Mouse (Mus musculus): Measurements from ENCODE around the gene Nudt8. TPM values are rescaled to one million over a fixed set of nuclear protein-coding genes. Genes with fewer than 3 reads are reported as not detected.
"Not testable (repeated sequence)": the region's sequence is repeated elsewhere in the genome, so short reads cannot be mapped to it uniquely, and the experiment has no call there.

Nudt8 gene
- polyA plus RNA-seq, 1 experiment from 2014 or later: 22.3 TPM

GRCm38 (mm10) chr19:4044109-4044508, 43.7 kb downstream of the Nudt8 start:
- not testable (repeated sequence) for H3K4me1 ChIP-seq (replicated peaks); H3K4me2 ChIP-seq; H3K4me3 ChIP-seq; H3K27me3 ChIP-seq; H3K27ac ChIP-seq; H3K36me3 ChIP-seq; H3K9ac ChIP-seq; ATAC-seq (ENCODE audit: low FRiP score); H3K9me3 ChIP-seq
- 90% methylated on average over 5 of the region's 5 CpGs for WGBS

GRCm38 (mm10) chr19:4045966-4046865, 45.8 kb downstream of the Nudt8 start, which contains the start of gene Gstp2:
Gstp2 (minus strand) TSS chr19:4046023.
- Histone ChIP-seq H3K27me3 (no peaks in the 10 kb centered on the region), H3K36me3 (no peaks in the 10 kb centered on the region), H3K4me2 (0 out of 2 replicates have a peak within 1 kb of the TSS, but pooled peaks have one; percentile 29), H3K27ac (no peak within 1 kb of the TSS), H3K4me1 (replicated peaks) (no peaks in the 10 kb centered on the region), H3K4me3 (no peak within 1 kb of the TSS), H3K9me3 (no peaks in the 10 kb centered on the region), H3K9ac (no peak within 1 kb of the TSS)
- ATAC-seq (ENCODE audit: low FRiP score): no peak
- WGBS: 55% methylated on average over 16 of the region's 16 CpGs

- Histone ChIP-seq H3K9ac (no peak overlapping the region), H3K36me3 (no peaks in the 10 kb centered on the region), H3K4me1 (replicated peaks) (no peaks in the 10 kb centered on the region), H3K4me2 (no peak overlapping the region), H3K27me3 (no peaks in the 10 kb centered on the region), H3K9me3 (no peaks in the 10 kb centered on the region), H3K4me3 (no peak overlapping the region), H3K27ac (no peak overlapping the region)
- ATAC-seq (ENCODE audit: low FRiP score): no peak
- WGBS: 82% methylated on average over 8 of the region's 8 CpGs
Measured at GRCm38 (mm10) chr19:4046866-4047254, 46.5 kb downstream of the Nudt8 start.

GRCm38 (mm10) chr19:4047859-4048258, 47.5 kb downstream of the Nudt8 start:
- Histone ChIP-seq H3K36me3 (no peaks in the 10 kb centered on the region), H3K4me2 (no peak overlapping the region), H3K27ac (no peak overlapping the region), H3K4me1 (replicated peaks) (no peaks in the 10 kb centered on the region), H3K4me3 (no peak overlapping the region), H3K27me3 (no peaks in the 10 kb centered on the region), H3K9me3 (no peaks in the 10 kb centered on the region), H3K9ac (no peak overlapping the region)
- 20% methylated on average over 4 of the region's 4 CpGs for WGBS
- no peak for ATAC-seq (ENCODE audit: low FRiP score)

- not testable (repeated sequence) for H3K27ac ChIP-seq; H3K9me3 ChIP-seq; H3K36me3 ChIP-seq; H3K4me1 ChIP-seq (replicated peaks); H3K9ac ChIP-seq; H3K27me3 ChIP-seq; ATAC-seq (ENCODE audit: low FRiP score); H3K4me3 ChIP-seq; H3K4me2 ChIP-seq
- 81% methylated on average over 5 of the region's 5 CpGs for WGBS
Measured at GRCm38 (mm10) chr19:4049069-4049468, 48.7 kb downstream of the Nudt8 start.

GRCm38 (mm10) chr19:4051016-4051415, 50.6 kb downstream of the Nudt8 start:
- Histone ChIP-seq H3K36me3 (no peaks in the 10 kb centered on the region), H3K27ac (no peak overlapping the region), H3K4me1 (replicated peaks) (no peaks in the 10 kb centered on the region), H3K4me2 (no peak overlapping the region), H3K27me3 (0 out of 2 replicates have a peak, but pooled peaks cover 4% of the 10 kb centered on the region), H3K4me3 (no peak overlapping the region), H3K9ac (no peak overlapping the region), H3K9me3 (no peaks in the 10 kb centered on the region)
- no peak for ATAC-seq (ENCODE audit: low FRiP score)
- 99% methylated on average over 5 of the region's 5 CpGs for whole genome bisulfite sequencing

Other genes with a start within 250 kb of the Nudt8 start
- gene Kmt5b, start 233.2 kb upstream of the Nudt8 start, polyA plus RNA-seq (2015; fragmentation: Nextera tagmentation; extraction: Ambion mirVana): 54.4 and 57.5 TPM in 2 replicates
- gene Chka, start 148.8 kb upstream of the Nudt8 start, polyA plus RNA-seq (2015; fragmentation: Nextera tagmentation; extraction: Ambion mirVana): 52.9 TPM in 2 replicates
- 15.0 and 15.8 TPM in 2 replicates for gene Tcirg1, start 93.4 kb upstream of the Nudt8 start, polyA plus RNA-seq (2015; fragmentation: Nextera tagmentation; extraction: Ambion mirVana)
- 261 and 264 TPM in 2 replicates for gene Ndufs8, start 87.8 kb upstream of the Nudt8 start, polyA plus RNA-seq (2015; fragmentation: Nextera tagmentation; extraction: Ambion mirVana)
- gene Aldh3b1, start 70.8 kb upstream of the Nudt8 start, polyA plus RNA-seq (2015; fragmentation: Nextera tagmentation; extraction: Ambion mirVana): 1.9 and 2.1 TPM in 2 replicates
- gene Unc93b1, start 65.4 kb upstream of the Nudt8 start, polyA plus RNA-seq (2015; fragmentation: Nextera tagmentation; extraction: Ambion mirVana): 10.1 and 13.2 TPM in 2 replicates
- not detected in 2 replicates for gene Aldh3b3, start 41.9 kb upstream of the Nudt8 start, polyA plus RNA-seq (2015; fragmentation: Nextera tagmentation; extraction: Ambion mirVana)
- 0.22 and 0.32 TPM in 2 replicates for gene Aldh3b2, start 28.3 kb upstream of the Nudt8 start, polyA plus RNA-seq (2015; fragmentation: Nextera tagmentation; extraction: Ambion mirVana)
- gene Acy3, start 14.0 kb upstream of the Nudt8 start, polyA plus RNA-seq (2015; fragmentation: Nextera tagmentation; extraction: Ambion mirVana): 2.3 TPM in 2 replicates
- gene Tbx10, start 7.8 kb upstream of the Nudt8 start, polyA plus RNA-seq (2015; fragmentation: Nextera tagmentation; extraction: Ambion mirVana): 0.32 and 1.2 TPM in 2 replicates
- 5.2 and 5.3 TPM in 2 replicates for gene Gm49405, start within 50 bp of the Nudt8 start, polyA plus RNA-seq (2015; fragmentation: Nextera tagmentation; extraction: Ambion mirVana)
- gene Doc2g, start 2.7 kb downstream of the Nudt8 start, polyA plus RNA-seq (2015; fragmentation: Nextera tagmentation; extraction: Ambion mirVana): 6.5 and 7.8 TPM in 2 replicates
- gene Ndufv1, start 12.2 kb downstream of the Nudt8 start, polyA plus RNA-seq (2015; fragmentation: Nextera tagmentation; extraction: Ambion mirVana): 220 and 241 TPM in 2 replicates
- gene Gstp1, start 37.4 kb downstream of the Nudt8 start, polyA plus RNA-seq (2015; fragmentation: Nextera tagmentation; extraction: Ambion mirVana): 418 and 433 TPM in 2 replicates
- 1.4 and 4.4 TPM in 2 replicates for gene Gstp2, start 45.4 kb downstream of the Nudt8 start, polyA plus RNA-seq (2015; fragmentation: Nextera tagmentation; extraction: Ambion mirVana)
- gene Gstp3, start 59.0 kb downstream of the Nudt8 start, polyA plus RNA-seq (2015; fragmentation: Nextera tagmentation; extraction: Ambion mirVana): not detected in 2 replicates
- not detected in 2 replicates for gene Cabp2, start 81.0 kb downstream of the Nudt8 start, polyA plus RNA-seq (2015; fragmentation: Nextera tagmentation; extraction: Ambion mirVana)
- gene Cdk2ap2, start 96.6 kb downstream of the Nudt8 start, polyA plus RNA-seq (2015; fragmentation: Nextera tagmentation; extraction: Ambion mirVana): 79.8 and 81.0 TPM in 2 replicates
- gene Pitpnm1, start 99.4 kb downstream of the Nudt8 start, polyA plus RNA-seq (2015; fragmentation: Nextera tagmentation; extraction: Ambion mirVana): 43.3 and 48.5 TPM in 2 replicates
- gene Aip, start 125.3 kb downstream of the Nudt8 start, polyA plus RNA-seq (2015; fragmentation: Nextera tagmentation; extraction: Ambion mirVana): 90.3 and 91.7 TPM in 2 replicates
- gene Gpr152, start 139.2 kb downstream of the Nudt8 start, polyA plus RNA-seq (2015; fragmentation: Nextera tagmentation; extraction: Ambion mirVana): not detected in 2 replicates
- 0.29 and 0.30 TPM in 2 replicates for gene Cabp4, start 143.5 kb downstream of the Nudt8 start, polyA plus RNA-seq (2015; fragmentation: Nextera tagmentation; extraction: Ambion mirVana)
- 128 and 130 TPM in 2 replicates for gene Coro1b, start 148.0 kb downstream of the Nudt8 start, polyA plus RNA-seq (2015; fragmentation: Nextera tagmentation; extraction: Ambion mirVana)
- 0.47 and 0.66 TPM in 2 replicates for gene Ptprcap, start 153.0 kb downstream of the Nudt8 start, polyA plus RNA-seq (2015; fragmentation: Nextera tagmentation; extraction: Ambion mirVana)
- gene Rps6kb2, start 162.8 kb downstream of the Nudt8 start, polyA plus RNA-seq (2015; fragmentation: Nextera tagmentation; extraction: Ambion mirVana): 61.6 and 64.3 TPM in 2 replicates
- gene Carns1, start 174.9 kb downstream of the Nudt8 start, polyA plus RNA-seq (2015; fragmentation: Nextera tagmentation; extraction: Ambion mirVana): 5.1 and 5.6 TPM in 2 replicates
- 0.88 and 1.1 TPM in 2 replicates for gene Tbc1d10c, start 190.7 kb downstream of the Nudt8 start, polyA plus RNA-seq (2015; fragmentation: Nextera tagmentation; extraction: Ambion mirVana)
- gene Ppp1ca, start 191.5 kb downstream of the Nudt8 start, polyA plus RNA-seq (2015; fragmentation: Nextera tagmentation; extraction: Ambion mirVana): 609 and 611 TPM in 2 replicates
- gene Rad9a, start 201.1 kb downstream of the Nudt8 start, polyA plus RNA-seq (2015; fragmentation: Nextera tagmentation; extraction: Ambion mirVana): 20.4 and 24.6 TPM in 2 replicates
- gene Clcf1, start 213.7 kb downstream of the Nudt8 start, polyA plus RNA-seq (2015; fragmentation: Nextera tagmentation; extraction: Ambion mirVana): 0.58 and 1.0 TPM in 2 replicates
- not detected in 2 replicates for gene AC109138.7, start 213.8 kb downstream of the Nudt8 start, polyA plus RNA-seq (2015; fragmentation: Nextera tagmentation; extraction: Ambion mirVana)
- gene Pold4, start 231.3 kb downstream of the Nudt8 start, polyA plus RNA-seq (2015; fragmentation: Nextera tagmentation; extraction: Ambion mirVana): 19.7 and 20.2 TPM in 2 replicates

Measured in hindbrain, embryonic 13.5 days (tissue).